Mouse (Mus musculus) stomach, postnatal 0 days (tissue): ENCODE results near the gene Sbf2.

ENCODE experiments used
- CTCF ChIP-seq: IDR thresholded peaks from 2 replicates; pipeline ENCODE4 v1.5.1; 2016; ENCODE audit warnings: antibody characterized with exemption, low read depth, mild to moderate bottlenecking, moderate library complexity
- EP300 ChIP-seq: optimal IDR thresholded peaks from 2 replicates; pipeline ENCODE3; 2016; ENCODE audit warnings: antibody characterized with exemption

GRCm38 (mm10) chr7:110262661-110263060, 352.1 kb downstream of the Sbf2 start:
- no peak for TF ChIP-seq EP300
- TF ChIP-seq CTCF = no peak
